Mouse (Mus musculus) limb, embryonic 11.5 days (tissue): Measurements from ENCODE around the gene Fstl3. TPM values are rescaled to one million over a fixed set of nuclear protein-coding genes. Genes with fewer than 3 reads are reported as not detected.

Experiments
- ATAC-seq: fragments of 200-750 bp; cut with Nextera tagmentation; 2 replicates; pipeline ENCODE4 v1.8.0; 2017; ENCODE audit warnings: low read depth; ENCODE audit not compliant: insufficient number of reproducible peaks, low FRiP score, low TSS enrichment
- DNase-seq: peaks from one replicate; pipeline ENCODE4 v3.0.0-alpha.2; 2015; ENCODE audit warnings: low spot score
- H3K27ac ChIP-seq: fragments of 300-500 bp; sonication (generic); replicated peaks from 2 replicates; pipeline ENCODE4 v1.5.1; 2014; ENCODE audit warnings: low read depth, mild to moderate bottlenecking, low read length
- H3K27me3 ChIP-seq: fragments of 300-500 bp; sonication (generic); 2 replicates; pipeline ENCODE4 v1.6.1; 2014; ENCODE audit warnings: mild to moderate bottlenecking, low read length, mixed read lengths; ENCODE audit not compliant: control insufficient read depth, insufficient read depth
- H3K36me3 ChIP-seq: fragments of 300-500 bp; sonication (generic); 2 replicates; pipeline ENCODE4 v1.6.1; 2014; ENCODE audit warnings: mild to moderate bottlenecking, low read length, moderate library complexity, mixed read lengths; ENCODE audit not compliant: control insufficient read depth, insufficient read depth
- H3K4me1 ChIP-seq: fragments of 300-500 bp; sonication (generic); 2 replicates; pipeline ENCODE4 v1.6.1; 2014; ENCODE audit warnings: low read length, mixed read lengths; ENCODE audit not compliant: control insufficient read depth, insufficient read depth
- H3K4me2 ChIP-seq: fragments of 300-500 bp; sonication (generic); 2 replicates; pipeline ENCODE4 v1.6.1; 2014; ENCODE audit warnings: low read depth, mild to moderate bottlenecking, moderate library complexity; ENCODE audit not compliant: severe bottlenecking
- H3K4me3 ChIP-seq: fragments of 300-500 bp; sonication (generic); 2 replicates; pipeline ENCODE4 v1.5.1; 2014; ENCODE audit warnings: low read depth, low read length
- H3K9ac ChIP-seq: fragments of 300-500 bp; sonication (generic); 2 replicates; pipeline ENCODE4 v1.6.1; 2014; ENCODE audit warnings: mild to moderate bottlenecking, low read length
- H3K9me3 ChIP-seq: fragments of 300-500 bp; sonication (generic); 2 replicates; pipeline ENCODE4 v1.6.1; 2016; ENCODE audit warnings: low read length; ENCODE audit not compliant: control insufficient read depth
- WGBS: fragments of 180-500 bp; shearing (Covaris S2); extraction: QIAGEN DNeasy Blood & Tissue Kit; methylation state at CpG from one replicate; pipeline ENCODE4 v1.1.7; 2014; 5-methylcytosine and 5-hydroxymethylcytosine counted together
- polyA plus RNA-seq: library from polyadenylated mRNA; unstranded; fragments of >200 nt; fragmentation: Nextera tagmentation; extraction: Ambion mirVana; gene quantifications from 2 replicates; pipeline ENCODE4 v1.2.1, GENCODE M21; 2014

Fstl3 gene
- 1.8 and 1.9 TPM in 2 replicates for polyA plus RNA-seq

DNA sequence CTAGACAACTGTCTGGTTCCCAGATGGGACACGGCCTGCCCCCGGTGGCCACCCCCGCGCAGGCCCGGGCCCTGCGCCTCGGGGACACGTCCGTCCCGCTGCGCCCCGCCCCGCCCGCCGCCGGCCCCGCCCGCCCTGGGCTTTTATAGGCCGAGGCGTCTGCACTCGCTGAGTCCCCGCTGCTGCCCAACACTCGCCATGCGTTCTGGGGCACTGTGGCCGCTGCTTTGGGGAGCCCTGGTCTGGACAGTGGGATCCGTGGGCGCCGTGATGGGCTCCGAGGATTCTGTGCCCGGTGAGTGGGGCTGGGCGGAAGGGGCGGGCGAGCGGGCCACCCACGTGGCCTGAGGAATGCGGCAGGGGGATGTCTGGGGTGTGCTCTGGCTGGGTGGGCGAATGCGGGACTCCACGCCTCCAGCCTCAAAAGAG, at the start of gene Fstl3:
Fstl3 (plus strand) TSS at position 170 of the 429 bp plus-strand sequence.
- H3K4me1 ChIP-seq, result peaks cover 10% of the 10 kb centered on the region
- H3K27me3 ChIP-seq, result peaks cover 26% of the 10 kb centered on the region

DNA sequence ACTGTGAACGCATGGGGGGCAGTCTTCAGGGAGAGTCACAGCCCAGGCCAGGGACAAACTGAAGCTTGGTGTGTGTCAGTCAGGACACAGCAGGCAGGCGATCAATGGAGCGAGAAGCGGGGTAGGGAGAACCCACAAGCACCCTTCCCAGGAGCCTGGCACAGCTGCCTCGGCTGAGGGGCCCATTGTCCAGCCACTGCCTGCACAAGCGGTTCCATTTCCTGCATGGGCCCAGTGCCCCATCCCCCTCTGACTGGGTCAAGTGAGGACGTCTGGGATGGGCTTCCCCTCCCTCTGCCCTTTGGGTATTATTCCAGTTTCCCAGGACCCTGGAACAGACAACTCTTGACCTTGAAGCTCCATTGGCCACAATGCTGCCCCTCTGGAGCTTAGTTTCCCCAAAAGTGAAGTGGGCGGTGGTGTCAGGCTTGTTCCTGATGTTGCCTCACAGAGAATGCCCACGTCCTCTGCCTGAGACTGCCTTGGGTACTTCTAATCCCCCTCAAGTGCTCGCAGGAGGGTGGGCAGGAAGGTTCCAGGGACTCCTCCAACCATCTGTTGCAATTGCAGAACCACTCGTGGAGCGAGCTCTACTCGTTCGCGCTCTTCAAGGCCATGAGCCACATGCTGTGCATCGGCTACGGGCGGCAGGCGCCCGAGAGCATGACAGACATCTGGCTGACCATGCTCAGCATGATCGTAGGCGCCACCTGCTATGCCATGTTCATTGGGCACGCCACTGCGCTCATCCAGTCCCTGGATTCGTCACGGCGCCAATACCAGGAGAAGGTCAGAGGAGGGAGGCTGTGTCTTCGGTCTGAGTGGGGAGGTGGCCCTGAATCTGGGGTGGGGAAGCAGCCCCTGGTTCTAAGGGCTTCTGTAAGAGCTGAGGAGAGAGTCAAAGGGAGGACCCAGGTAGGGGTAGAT, 48.5 kb upstream of the Fstl3 start:
- ATAC-seq (no peak), DNase-seq (no peak)
- Histone ChIP-seq H3K4me2 (no peak overlapping the region), H3K4me1 (no peaks in the 10 kb centered on the region), H3K27me3 (no peaks in the 10 kb centered on the region), H3K9ac (no peak overlapping the region), H3K27ac (no peak overlapping the region), H3K36me3 (no peaks in the 10 kb centered on the region), H3K9me3 (no peaks in the 10 kb centered on the region), H3K4me3 (no peak overlapping the region)
- 75% methylated on average over 28 of the region's 28 CpGs for WGBS

More for the DNA sequence above, at the start of gene Fstl3:
- H3K4me2 ChIP-seq, result peak within 1 kb of the TSS; percentile 56
- no peak within 1 kb of the TSS for H3K27ac ChIP-seq
- no peaks in the 10 kb centered on the region; the same call in 1 of the 2 replicates for H3K9me3 ChIP-seq
- peak within 1 kb of the TSS; percentile 27 for H3K4me3 ChIP-seq
- no peak for ATAC-seq
- WGBS, result 1% methylated on average over 39 of the region's 39 CpGs
- H3K36me3 ChIP-seq, result no peaks in the 10 kb centered on the region
- DNase-seq, result peak; percentile 64
- peak within 1 kb of the TSS; percentile 17 for H3K9ac ChIP-seq

DNA sequence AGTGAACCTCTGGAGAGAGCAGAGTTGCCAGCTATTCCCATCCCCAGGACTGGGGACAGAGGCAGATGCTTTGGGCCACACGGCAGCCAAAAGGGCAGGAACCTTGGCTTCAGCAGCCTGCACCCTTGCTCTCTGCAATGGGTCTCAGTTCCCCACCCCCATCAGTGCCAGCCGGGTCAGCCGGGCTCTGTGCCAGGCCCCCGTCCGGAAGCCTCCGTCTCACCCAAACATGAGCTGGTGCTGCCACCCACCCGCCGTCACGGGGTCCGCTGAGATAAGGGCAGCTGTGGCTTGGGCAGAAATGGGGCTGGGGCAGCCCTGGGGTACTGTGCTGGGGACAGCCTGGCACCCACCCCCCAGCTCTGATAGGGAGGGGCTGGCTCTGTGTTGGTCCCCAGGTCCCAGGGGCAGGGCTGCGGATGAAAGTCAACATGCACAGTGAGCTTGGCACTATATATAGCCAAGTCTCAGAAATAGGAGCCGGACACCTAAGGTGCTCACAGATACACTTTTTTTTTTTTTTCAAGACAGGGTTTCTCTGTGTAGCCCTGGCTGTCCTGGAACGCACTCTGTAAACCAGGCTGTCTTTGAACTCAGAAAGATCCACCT, 47.6 kb upstream of the Fstl3 start:
- Histone ChIP-seq H3K36me3 (no peaks in the 10 kb centered on the region), H3K27ac (no peak overlapping the region), H3K9me3 (no peaks in the 10 kb centered on the region), H3K4me2 (no peak overlapping the region), H3K9ac (no peak overlapping the region), H3K27me3 (no peaks in the 10 kb centered on the region), H3K4me1 (no peaks in the 10 kb centered on the region), H3K4me3 (no peak overlapping the region)
- ATAC-seq (no peak), DNase-seq (no peak)
- WGBS, result 86% methylated on average over 13 of the region's 13 CpGs

GRCm38 (mm10) chr10:79732500-79732899, 44.6 kb upstream of the Fstl3 start:
- ATAC-seq, result no peak
- H3K36me3 ChIP-seq, result peaks cover 20% of the 10 kb centered on the region
- H3K4me3 ChIP-seq, result no peak overlapping the region
- H3K9ac ChIP-seq, result no peak overlapping the region
- peaks cover 13% of the 10 kb centered on the region for H3K27me3 ChIP-seq
- H3K27ac ChIP-seq, result no peak overlapping the region
- peaks cover under 1% of the 10 kb centered on the region; the same call in 1 of the 2 replicates for H3K9me3 ChIP-seq
- WGBS, result 96% methylated on average over 1 of the region's 1 CpGs
- DNase-seq, result no peak
- H3K4me1 ChIP-seq, result no peaks in the 10 kb centered on the region
- no peak overlapping the region for H3K4me2 ChIP-seq

DNA sequence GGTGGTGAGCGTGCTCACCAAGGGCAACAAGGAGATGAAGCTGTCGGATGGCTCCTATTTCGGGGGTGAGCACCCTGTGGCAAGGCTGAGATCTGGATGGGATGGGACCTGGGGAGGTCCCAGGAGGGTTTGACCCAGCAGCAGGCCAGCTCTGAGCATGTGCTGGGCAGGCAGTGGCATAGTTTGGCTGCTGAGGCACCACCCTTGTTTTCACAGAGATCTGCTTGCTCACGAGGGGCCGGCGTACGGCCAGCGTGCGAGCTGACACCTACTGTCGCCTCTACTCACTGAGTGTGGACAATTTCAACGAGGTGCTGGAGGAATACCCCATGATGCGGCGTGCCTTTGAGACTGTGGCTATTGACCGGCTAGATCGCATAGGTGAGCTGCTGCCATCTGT, 43.2 kb upstream of the Fstl3 start:
- H3K9me3 ChIP-seq, result peaks cover 14% of the 10 kb centered on the region
- H3K9ac ChIP-seq, result no peak overlapping the region
- 93% methylated on average over 15 of the region's 15 CpGs for WGBS
- H3K27ac ChIP-seq, result no peak overlapping the region
- peaks cover 13% of the 10 kb centered on the region for H3K27me3 ChIP-seq
- H3K4me3 ChIP-seq, result no peak overlapping the region
- no peak overlapping the region for H3K4me2 ChIP-seq
- no peak for ATAC-seq
- no peaks in the 10 kb centered on the region for H3K4me1 ChIP-seq
- DNase-seq, result no peak
- H3K36me3 ChIP-seq, result peaks cover 33% of the 10 kb centered on the region

- DNase-seq, result no peak
- H3K9me3 ChIP-seq, result peaks cover 28% of the 10 kb centered on the region
- H3K27ac ChIP-seq, result no peak overlapping the region
Observed at GRCm38 (mm10) chr10:79735361-79735760, 41.7 kb upstream of the Fstl3 start.

DNA sequence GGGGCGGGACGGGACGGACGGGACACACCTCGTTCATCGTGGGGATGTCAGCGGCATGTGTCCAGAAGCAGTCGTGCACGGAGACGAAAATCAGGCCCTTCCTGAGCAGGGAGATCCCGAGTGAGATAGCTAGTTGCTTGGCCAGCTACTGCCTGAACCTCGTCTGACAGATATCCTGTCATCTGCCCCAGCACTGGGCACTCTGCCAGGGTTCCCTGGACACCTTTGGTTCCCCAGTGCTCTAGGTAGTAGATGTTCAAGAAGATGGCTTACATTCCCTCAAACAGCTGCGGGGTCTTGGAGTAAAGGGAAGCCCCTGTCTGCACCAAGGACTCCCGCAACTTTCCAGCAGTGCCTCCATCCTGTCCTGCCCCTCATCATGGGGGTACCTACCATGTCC, 40.4 kb upstream of the Fstl3 start:
- Histone ChIP-seq H3K4me3 (no peak overlapping the region), H3K27ac (no peak overlapping the region), H3K4me2 (no peak overlapping the region), H3K4me1 (no peaks in the 10 kb centered on the region), H3K9me3 (peaks cover 33% of the 10 kb centered on the region), H3K36me3 (peaks cover 56% of the 10 kb centered on the region), H3K9ac (no peak overlapping the region), H3K27me3 (peaks cover 13% of the 10 kb centered on the region)
- ATAC-seq (no peak), DNase-seq (no peak)
- 87% methylated on average over 14 of the region's 14 CpGs for WGBS

More at GRCm38 (mm10) chr10:79735361-79735760, 41.7 kb upstream of the Fstl3 start:
- Histone ChIP-seq H3K4me1 (no peaks in the 10 kb centered on the region), H3K27me3 (peaks cover 13% of the 10 kb centered on the region), H3K36me3 (peaks cover 49% of the 10 kb centered on the region), H3K4me3 (no peak overlapping the region), H3K9ac (no peak overlapping the region), H3K4me2 (0 out of 2 replicates have a peak overlapping the region, but pooled peaks have one; percentile 12)
- WGBS, result 19% methylated on average over 40 of the region's 52 CpGs
- no peak for ATAC-seq

GRCm38 (mm10) chr10:79738259-79738658, 38.8 kb upstream of the Fstl3 start:
- DNase-seq, result no peak

More at GRCm38 (mm10) chr10:79738259-79738658, 38.8 kb upstream of the Fstl3 start:
- Histone ChIP-seq H3K27ac (no peak overlapping the region), H3K9ac (no peak overlapping the region), H3K27me3 (peaks cover 13% of the 10 kb centered on the region), H3K4me3 (no peak overlapping the region), H3K36me3 (peaks cover 59% of the 10 kb centered on the region), H3K9me3 (peaks cover 33% of the 10 kb centered on the region), H3K4me1 (no peaks in the 10 kb centered on the region), H3K4me2 (no peak overlapping the region)
- ATAC-seq, result no peak
- 91% methylated on average over 10 of the region's 10 CpGs for WGBS
